Mouse (Mus musculus): ENCODE measurements around the gene Nfasc. TPM values are rescaled to one million over a fixed set of nuclear protein-coding genes. Genes with fewer than 3 reads are reported as not detected.

Nfasc gene
- total RNA-seq, 2 experiments from 2014 or later, result 155 to 161 TPM

GRCm38 (mm10) chr1:132637346-132637745 is 104.3 kb downstream of the Nfasc start:
- H3K27ac ChIP-seq, result peak overlapping the region; percentile 36; the same call in 1 of the 2 replicates
- no peak for DNase-seq (ENCODE audit: extremely low spot score in 1 of 2, low spot score in 2 of 2)
- no peak overlapping the region for H3K4me3 ChIP-seq
- intact Hi-C loops (cut with DNase I), result no loop called here
- no peak for TF ChIP-seq CTCF (IDR thresholded peaks at IDR 0.05)

GRCm38 (mm10) chr1:132629611-132630370 is 111.8 kb downstream of the Nfasc start:
- no peak for TF ChIP-seq CTCF (IDR thresholded peaks at IDR 0.05)
- Histone ChIP-seq H3K27ac (peak overlapping the region; percentile 53; the same call in 1 of the 2 replicates), H3K4me3 (no peak overlapping the region)
- intact Hi-C loops (cut with DNase I), result loop anchor here (10.0 kb wide), 1 partner anchor 355 kb away; no protein-coding TSS in a partner anchor
- DNase-seq (ENCODE audit: extremely low spot score in 1 of 2, low spot score in 2 of 2), result no peak

GRCm38 (mm10) chr1:132628599-132628998 is 113.0 kb downstream of the Nfasc start:
- peak overlapping the region; percentile 53; the same call in 1 of the 2 replicates for H3K27ac ChIP-seq
- H3K4me3 ChIP-seq, result no peak overlapping the region
- DNase-seq (ENCODE audit: extremely low spot score in 1 of 2, low spot score in 2 of 2), result no peak
- no peak for TF ChIP-seq CTCF (IDR thresholded peaks at IDR 0.05)
- intact Hi-C loops (cut with DNase I), result loop anchor here (10.0 kb wide), 1 partner anchor 356 kb away; no protein-coding TSS in a partner anchor

GRCm38 (mm10) chr1:132628183-132628582 is 113.4 kb downstream of the Nfasc start:
- TF ChIP-seq CTCF (IDR thresholded peaks at IDR 0.05), result no peak
- intact Hi-C loops (cut with DNase I), result loop anchor here (10.0 kb wide), 1 partner anchor 357 kb away; no protein-coding TSS in a partner anchor
- Histone ChIP-seq H3K4me3 (no peak overlapping the region), H3K27ac (no peak overlapping the region)
- DNase-seq (ENCODE audit: extremely low spot score in 1 of 2, low spot score in 2 of 2), result no peak

GRCm38 (mm10) chr1:132626125-132626756 is 115.4 kb downstream of the Nfasc start:
- no peak for TF ChIP-seq CTCF (IDR thresholded peaks at IDR 0.05)
- Histone ChIP-seq H3K27ac (no peak overlapping the region), H3K4me3 (no peak overlapping the region)
- DNase-seq (ENCODE audit: extremely low spot score in 1 of 2, low spot score in 2 of 2), result no peak
- intact Hi-C loops (cut with DNase I), result loop anchor here (10.0 kb wide), 1 partner anchor 359 kb away; no protein-coding TSS in a partner anchor

- Histone ChIP-seq H3K27ac (peak overlapping the region; percentile 83), H3K4me3 (no peak overlapping the region)
- TF ChIP-seq CTCF (IDR thresholded peaks at IDR 0.05), result no peak
- no peak for DNase-seq (ENCODE audit: extremely low spot score in 1 of 2, low spot score in 2 of 2)
- intact Hi-C loops (cut with DNase I), result loop anchor here (10.0 kb wide), 1 partner anchor 360 kb away; no protein-coding TSS in a partner anchor
Observed at GRCm38 (mm10) chr1:132625034-132625433, 116.6 kb downstream of the Nfasc start.

- Histone ChIP-seq H3K4me3 (no peak overlapping the region), H3K27ac (peak overlapping the region; percentile 83)
- intact Hi-C loops (cut with DNase I), result loop anchor here (5.0 to 10.0 kb wide), 2 partner anchors 118 to 360 kb away; partner anchors contain the start of gene Nfasc
- TF ChIP-seq CTCF (IDR thresholded peaks at IDR 0.05), result no peak
- no peak for DNase-seq (ENCODE audit: extremely low spot score in 1 of 2, low spot score in 2 of 2)
Observed at GRCm38 (mm10) chr1:132624466-132624865, 117.1 kb downstream of the Nfasc start.

GRCm38 (mm10) chr1:132623641-132624336 is 117.8 kb downstream of the Nfasc start:
- H3K27ac ChIP-seq, result peak overlapping the region; percentile 83
- intact Hi-C loops (cut with DNase I), result loop anchor here (5.0 to 10.0 kb wide), 2 partner anchors 119 to 361 kb away; partner anchors contain the start of gene Nfasc
- peak in 1 of 2 experiments; percentile 36 for DNase-seq (ENCODE audit: extremely low spot score in 1 of 2, low spot score in 2 of 2)

GRCm38 (mm10) chr1:132612066-132612465 is 129.5 kb downstream of the Nfasc start:
- Histone ChIP-seq H3K27ac (no peak overlapping the region), H3K4me3 (no peak overlapping the region)
- intact Hi-C loops (cut with DNase I), result no loop called here
- DNase-seq (ENCODE audit: extremely low spot score in 1 of 2, low spot score in 2 of 2), result no peak
- TF ChIP-seq CTCF (IDR thresholded peaks at IDR 0.05), result no peak

More at GRCm38 (mm10) chr1:132623641-132624336, 117.8 kb downstream of the Nfasc start:
- TF ChIP-seq CTCF (IDR thresholded peaks at IDR 0.05), result no peak; the same call in none of the 2 replicates
- H3K4me3 ChIP-seq, result no peak overlapping the region

GRCm38 (mm10) chr1:132609048-132609634 is 132.5 kb downstream of the Nfasc start:
- intact Hi-C loops (cut with DNase I), result no loop called here
- Histone ChIP-seq H3K27ac (no peak overlapping the region), H3K4me3 (no peak overlapping the region)
- TF ChIP-seq CTCF (IDR thresholded peaks at IDR 0.05), result peak; percentile 75
- peak; percentile 49 to 62 for DNase-seq (ENCODE audit: extremely low spot score in 1 of 2, low spot score in 2 of 2)

- no peak overlapping the region for H3K4me3 ChIP-seq
- intact Hi-C loops (cut with DNase I), result no loop called here
- TF ChIP-seq CTCF (IDR thresholded peaks at IDR 0.05), result no peak
- H3K27ac ChIP-seq, result no peak overlapping the region
- no peak for DNase-seq (ENCODE audit: extremely low spot score in 1 of 2, low spot score in 2 of 2)
Observed at GRCm38 (mm10) chr1:132602161-132602560, 139.4 kb downstream of the Nfasc start.

Data from left cerebral cortex, adult 2 months (tissue).